Mouse (Mus musculus) embryonic facial prominence, embryonic 12.5 days (tissue): ENCODE data around the gene Ppan. TPM values are rescaled to one million over a fixed set of nuclear protein-coding genes. Genes with fewer than 3 reads are reported as not detected.

Experiments used
- ATAC-seq: fragments of 200-750 bp; cut with Nextera tagmentation; 2 replicates; pipeline ENCODE4 v1.8.0; 2017; ENCODE audit not compliant: insufficient number of reproducible peaks, insufficient read depth, low FRiP score, low TSS enrichment
- H3K27ac ChIP-seq: fragments of 300-500 bp; sonication (generic); 2 replicates; pipeline ENCODE4 v1.5.1; 2016; ENCODE audit warnings: mild to moderate bottlenecking
- H3K27me3 ChIP-seq: fragments of 300-500 bp; sonication (generic); 2 replicates; pipeline ENCODE4 v1.6.1; 2016; ENCODE audit warnings: mild to moderate bottlenecking, moderate library complexity
- H3K36me3 ChIP-seq: fragments of 300-500 bp; sonication (generic); 2 replicates; pipeline ENCODE4 v1.6.1; 2016; ENCODE audit warnings: mild to moderate bottlenecking
- H3K4me1 ChIP-seq: fragments of 300-500 bp; sonication (generic); 2 replicates; pipeline ENCODE4 v1.6.1; 2016
- H3K4me2 ChIP-seq: fragments of 300-500 bp; sonication (generic); replicated peaks from 2 replicates; pipeline ENCODE4 v1.6.1; 2016; ENCODE audit warnings: mild to moderate bottlenecking, moderate library complexity
- H3K4me3 ChIP-seq: fragments of 300-500 bp; sonication (generic); 2 replicates; pipeline ENCODE4 v1.5.1; 2016; ENCODE audit warnings: mild to moderate bottlenecking
- H3K9ac ChIP-seq: fragments of 300-500 bp; sonication (generic); 2 replicates; pipeline ENCODE4 v1.6.1; 2016; ENCODE audit warnings: mild to moderate bottlenecking, moderate library complexity
- H3K9me3 ChIP-seq: fragments of 300-500 bp; sonication (generic); 2 replicates; pipeline ENCODE4 v1.6.1; 2016; ENCODE audit warnings: mild to moderate bottlenecking, moderate library complexity
- WGBS: fragments of 180-500 bp; shearing (Covaris S2); methylation state at CpG from one replicate; pipeline ENCODE4 v1.1.7; 2016; 5-methylcytosine and 5-hydroxymethylcytosine counted together
- polyA plus RNA-seq: library from polyadenylated mRNA; unstranded; fragments of >200 nt; fragmentation: Nextera tagmentation; extraction: Ambion mirVana; gene quantifications from 2 replicates; pipeline ENCODE4 v1.2.1, GENCODE M21; 2016

Gene Ppan
- polyA plus RNA-seq, 1 experiment from 2014 or later, result 79.3 TPM

DNA sequence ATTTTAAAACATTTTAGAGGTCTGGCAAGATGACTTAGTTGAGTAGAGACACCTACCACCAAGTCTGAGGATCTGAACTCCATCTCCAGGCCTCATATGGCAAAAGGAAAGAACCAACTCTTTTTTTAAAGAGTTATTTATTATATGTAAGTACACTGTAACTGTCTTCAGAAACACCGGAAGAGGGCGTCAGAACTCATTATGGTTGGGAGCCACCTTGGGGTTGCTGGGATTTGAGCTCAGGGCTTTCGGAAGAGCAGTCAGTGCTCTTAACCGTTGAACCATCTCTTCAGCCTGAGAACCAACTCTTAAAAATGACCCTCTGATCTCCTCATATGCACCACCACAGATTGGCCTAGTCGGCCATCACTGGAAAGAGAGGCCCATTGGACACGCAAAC, 784 bp upstream of the Ppan start:
- Histone ChIP-seq H3K4me1 (peaks cover 7% of the 10 kb centered on the region), H3K4me2 (peak overlapping the region; percentile 85), H3K27me3 (no peaks in the 10 kb centered on the region), H3K36me3 (peaks cover 29% of the 10 kb centered on the region), H3K27ac (no peak overlapping the region; the same call in 1 of the 2 replicates), H3K9me3 (no peaks in the 10 kb centered on the region), H3K9ac (no peak overlapping the region), H3K4me3 (no peak overlapping the region)
- ATAC-seq, result no peak
- WGBS, result 86% methylated on average over 6 of the region's 6 CpGs

DNA sequence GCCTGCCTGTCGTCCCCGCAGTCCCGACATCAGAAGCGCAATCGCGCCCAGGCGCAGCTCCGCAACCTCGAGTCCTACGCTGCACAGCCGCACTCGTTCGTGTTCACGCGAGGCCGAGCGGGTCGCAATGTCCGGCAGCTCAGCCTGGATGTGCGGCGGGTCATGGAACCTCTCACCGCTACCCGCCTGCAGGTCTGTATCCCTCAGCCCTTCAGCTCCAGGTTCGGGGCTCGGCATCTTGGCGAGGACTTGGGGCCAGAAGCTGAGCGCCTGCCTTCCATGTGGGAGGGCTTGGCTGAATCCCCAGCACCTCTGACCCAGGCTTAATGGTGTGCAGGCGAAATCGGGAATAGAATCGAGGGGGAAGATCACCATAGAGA, 401 bp downstream of the Ppan start:
- peaks cover 40% of the 10 kb centered on the region for H3K36me3 ChIP-seq
- peak overlapping the region; percentile 97 for H3K4me3 ChIP-seq
- ATAC-seq, result peak; percentile 11; the same call in 1 of the 2 replicates
- peak overlapping the region; percentile 85 for H3K4me2 ChIP-seq
- under 1% methylated on average over 30 of the region's 30 CpGs for WGBS
- H3K9me3 ChIP-seq, result no peaks in the 10 kb centered on the region
- H3K4me1 ChIP-seq, result peaks cover 7% of the 10 kb centered on the region
- H3K27ac ChIP-seq, result peak overlapping the region; percentile 93
- no peaks in the 10 kb centered on the region for H3K27me3 ChIP-seq
- H3K9ac ChIP-seq, result peak overlapping the region; percentile 85

GRCm38 (mm10) chr9:20889185-20890141, 1.5 kb downstream of the Ppan start:
- H3K27me3 ChIP-seq, result no peaks in the 10 kb centered on the region
- no peak for ATAC-seq
- H3K4me3 ChIP-seq, result peak overlapping the region; percentile 97; the same call in 1 of the 2 replicates
- 82% methylated on average over 29 of the region's 29 CpGs for WGBS
- H3K4me2 ChIP-seq, result peak overlapping the region; percentile 85
- no peak overlapping the region for H3K27ac ChIP-seq
- H3K9ac ChIP-seq, result no peak overlapping the region
- H3K9me3 ChIP-seq, result no peaks in the 10 kb centered on the region
- peaks cover 51% of the 10 kb centered on the region for H3K36me3 ChIP-seq
- H3K4me1 ChIP-seq, result peaks cover 7% of the 10 kb centered on the region

DNA sequence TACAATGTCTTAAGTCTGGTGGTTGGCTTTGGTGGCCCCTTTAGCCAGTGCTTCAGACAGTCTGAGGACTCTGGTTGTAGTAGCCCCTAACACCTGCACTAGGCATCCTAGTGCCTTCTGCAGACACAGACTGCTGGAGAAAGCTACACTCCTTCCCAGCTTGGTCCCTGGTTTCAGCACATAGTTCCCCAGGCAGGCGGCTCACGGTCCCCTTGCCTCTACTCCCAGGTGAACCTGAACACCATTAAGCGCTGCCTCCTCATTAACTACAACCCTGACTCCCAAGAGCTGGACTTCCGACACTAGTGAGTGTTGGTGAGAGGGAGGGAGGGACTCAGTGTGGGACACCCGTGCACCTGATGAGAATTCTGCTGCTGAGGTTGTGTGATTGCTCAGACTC, 2.4 kb downstream of the Ppan start:
- Histone ChIP-seq H3K4me3 (no peak overlapping the region), H3K9ac (no peak overlapping the region), H3K27me3 (no peaks in the 10 kb centered on the region), H3K4me1 (peaks cover 7% of the 10 kb centered on the region), H3K36me3 (peaks cover 60% of the 10 kb centered on the region), H3K27ac (no peak overlapping the region), H3K4me2 (no peak overlapping the region), H3K9me3 (no peaks in the 10 kb centered on the region)
- no peak for ATAC-seq
- 88% methylated on average over 5 of the region's 5 CpGs for WGBS

GRCm38 (mm10) chr9:20891339-20892103, 3.5 kb downstream of the Ppan start:
- ATAC-seq, result no peak
- H3K4me1 ChIP-seq, result peaks cover 7% of the 10 kb centered on the region
- no peak overlapping the region for H3K4me3 ChIP-seq
- no peak overlapping the region for H3K9ac ChIP-seq
- no peak overlapping the region for H3K27ac ChIP-seq
- H3K27me3 ChIP-seq, result no peaks in the 10 kb centered on the region
- H3K4me2 ChIP-seq, result no peak overlapping the region
- no peaks in the 10 kb centered on the region for H3K9me3 ChIP-seq
- 82% methylated on average over 26 of the region's 26 CpGs for WGBS
- H3K36me3 ChIP-seq, result peaks cover 70% of the 10 kb centered on the region

- no peak overlapping the region for H3K27ac ChIP-seq
- H3K27me3 ChIP-seq, result no peaks in the 10 kb centered on the region
- no peaks in the 10 kb centered on the region for H3K9me3 ChIP-seq
- no peak overlapping the region for H3K9ac ChIP-seq
- H3K4me3 ChIP-seq, result no peak overlapping the region
- H3K4me1 ChIP-seq, result peaks cover 13% of the 10 kb centered on the region
- peaks cover 70% of the 10 kb centered on the region for H3K36me3 ChIP-seq
- H3K4me2 ChIP-seq, result no peak overlapping the region
- ATAC-seq, result no peak
- WGBS, result 72% methylated on average over 5 of the region's 5 CpGs
These were observed 4.2 kb downstream of the Ppan start for GRCm38 (mm10) chr9:20892104-20892653.

- peaks cover 70% of the 10 kb centered on the region for H3K36me3 ChIP-seq
- no peaks in the 10 kb centered on the region for H3K27me3 ChIP-seq
- H3K4me2 ChIP-seq, result no peak overlapping the region
- H3K4me1 ChIP-seq, result peaks cover 20% of the 10 kb centered on the region
- H3K9me3 ChIP-seq, result no peaks in the 10 kb centered on the region
- no peak overlapping the region for H3K27ac ChIP-seq
- 64% methylated on average over 5 of the region's 5 CpGs for WGBS
- ATAC-seq, result no peak
- H3K4me3 ChIP-seq, result no peak overlapping the region
- no peak overlapping the region for H3K9ac ChIP-seq
These were observed 5.1 kb downstream of the Ppan start for GRCm38 (mm10) chr9:20893069-20893468.

GRCm38 (mm10) chr9:20893590-20894343, 5.8 kb downstream of the Ppan start:
- no peak overlapping the region for H3K9ac ChIP-seq
- no peak for ATAC-seq
- peaks cover 70% of the 10 kb centered on the region for H3K36me3 ChIP-seq
- H3K4me3 ChIP-seq, result no peak overlapping the region
- peaks cover 18% of the 10 kb centered on the region for H3K4me1 ChIP-seq
- no peaks in the 10 kb centered on the region for H3K9me3 ChIP-seq
- H3K27ac ChIP-seq, result 0 out of 2 replicates have a peak overlapping the region, but pooled peaks have one; percentile 24
- no peak overlapping the region for H3K4me2 ChIP-seq
- 87% methylated on average over 13 of the region's 13 CpGs for WGBS
- H3K27me3 ChIP-seq, result no peaks in the 10 kb centered on the region

GRCm38 (mm10) chr9:20894629-20895028, 6.7 kb downstream of the Ppan start:
- H3K4me1 ChIP-seq, result peaks cover 14% of the 10 kb centered on the region
- H3K4me2 ChIP-seq, result no peak overlapping the region
- no peak overlapping the region for H3K9ac ChIP-seq
- no peak overlapping the region for H3K4me3 ChIP-seq
- H3K27ac ChIP-seq, result no peak overlapping the region
- H3K27me3 ChIP-seq, result no peaks in the 10 kb centered on the region
- no peaks in the 10 kb centered on the region for H3K9me3 ChIP-seq
- no peak for ATAC-seq
- peaks cover 67% of the 10 kb centered on the region for H3K36me3 ChIP-seq
- WGBS, result 91% methylated on average over 15 of the region's 15 CpGs

GRCm38 (mm10) chr9:20895382-20895781, 7.4 kb downstream of the Ppan start:
- Histone ChIP-seq H3K36me3 (peaks cover 60% of the 10 kb centered on the region), H3K4me1 (peaks cover 13% of the 10 kb centered on the region), H3K27ac (no peak overlapping the region), H3K9ac (no peak overlapping the region), H3K27me3 (no peaks in the 10 kb centered on the region), H3K9me3 (no peaks in the 10 kb centered on the region), H3K4me2 (no peak overlapping the region), H3K4me3 (no peak overlapping the region)
- 92% methylated on average over 9 of the region's 9 CpGs for WGBS
- ATAC-seq, result no peak
